Mouse (Mus musculus) forebrain, embryonic 15.5 days (tissue): ENCODE results near the gene Zic5. TPM values are rescaled to one million over a fixed set of nuclear protein-coding genes. Genes with fewer than 3 reads are reported as not detected.

Source experiments
- ATAC-seq: fragments of 200-750 bp; cut with Nextera tagmentation; replicated peaks from 2 replicates; pipeline ENCODE4 v1.8.0; 2017; ENCODE audit warnings: mild to moderate bottlenecking, moderate TSS enrichment, moderate library complexity
- H3K27ac ChIP-seq: fragments of 300-500 bp; sonication (generic); replicated peaks from 2 replicates; pipeline ENCODE4 v1.5.1; 2015; ENCODE audit warnings: mild to moderate bottlenecking, inconsistent platforms
- H3K27me3 ChIP-seq: fragments of 300-500 bp; sonication (generic); 2 replicates; pipeline ENCODE4 v1.6.1; 2015; ENCODE audit warnings: inconsistent platforms
- H3K36me3 ChIP-seq: fragments of 300-500 bp; sonication (generic); 2 replicates; pipeline ENCODE4 v1.6.1; 2015; ENCODE audit warnings: mild to moderate bottlenecking, inconsistent platforms
- H3K4me1 ChIP-seq: fragments of 300-500 bp; sonication (generic); 2 replicates; pipeline ENCODE4 v1.6.1; 2015; ENCODE audit warnings: inconsistent platforms
- H3K4me2 ChIP-seq: fragments of 300-500 bp; sonication (generic); replicated peaks from 2 replicates; pipeline ENCODE4 v1.6.1; 2015; ENCODE audit warnings: mild to moderate bottlenecking, inconsistent platforms
- H3K4me3 ChIP-seq: fragments of 300-500 bp; sonication (generic); 2 replicates; pipeline ENCODE4 v1.5.1; 2015; ENCODE audit warnings: mild to moderate bottlenecking, inconsistent platforms
- H3K9ac ChIP-seq: fragments of 300-500 bp; sonication (generic); replicated peaks from 2 replicates; pipeline ENCODE4 v1.6.1; 2015; ENCODE audit warnings: mild to moderate bottlenecking, inconsistent platforms
- H3K9me3 ChIP-seq: fragments of 300-500 bp; sonication (generic); 2 replicates; pipeline ENCODE4 v1.6.1; 2016; ENCODE audit warnings: inconsistent platforms
- WGBS: fragments of 180-500 bp; shearing (Covaris S2); methylation state at CpG from one replicate; pipeline ENCODE4 v1.1.7; 2015; ENCODE audit warnings: mixed read lengths; 5-methylcytosine and 5-hydroxymethylcytosine counted together
- polyA plus RNA-seq: library from polyadenylated mRNA; unstranded; fragments of >200 nt; fragmentation: Nextera tagmentation; extraction: Ambion mirVana; gene quantifications from 2 replicates; pipeline ENCODE4 v1.2.1, GENCODE M21; 2015

Zic5 gene
- polyA plus RNA-seq, 1 experiment from 2014 or later = 14.2 TPM

DNA sequence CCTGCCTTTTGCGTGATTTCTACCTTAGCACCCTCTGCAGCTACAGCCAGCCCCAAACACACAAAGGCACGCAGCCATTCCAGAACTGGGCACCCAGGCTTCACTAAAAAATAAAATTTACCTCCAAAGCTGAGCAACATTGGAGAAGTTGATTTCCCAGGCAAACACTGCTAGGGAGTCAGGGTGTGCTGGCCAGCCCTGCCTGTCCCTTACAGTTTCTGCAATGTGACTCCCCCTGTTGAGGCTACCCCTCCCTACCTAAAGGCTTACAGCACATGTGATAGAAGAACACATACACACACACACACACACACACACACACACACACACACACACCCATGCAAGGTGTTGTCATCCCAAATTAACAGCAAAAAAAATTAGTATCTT is 51.9 kb downstream of the Zic5 start:
- Histone ChIP-seq H3K9ac (no peak overlapping the region), H3K4me3 (no peak overlapping the region), H3K36me3 (no peaks in the 10 kb centered on the region), H3K9me3 (no peaks in the 10 kb centered on the region), H3K4me2 (no peak overlapping the region), H3K27ac (no peak overlapping the region), H3K27me3 (peaks cover 3% of the 10 kb centered on the region; the same call in 1 of the 2 replicates), H3K4me1 (peaks cover 7% of the 10 kb centered on the region; the same call in 1 of the 2 replicates)
- WGBS = 79% methylated on average over 2 of the region's 2 CpGs
- ATAC-seq = no peak

DNA sequence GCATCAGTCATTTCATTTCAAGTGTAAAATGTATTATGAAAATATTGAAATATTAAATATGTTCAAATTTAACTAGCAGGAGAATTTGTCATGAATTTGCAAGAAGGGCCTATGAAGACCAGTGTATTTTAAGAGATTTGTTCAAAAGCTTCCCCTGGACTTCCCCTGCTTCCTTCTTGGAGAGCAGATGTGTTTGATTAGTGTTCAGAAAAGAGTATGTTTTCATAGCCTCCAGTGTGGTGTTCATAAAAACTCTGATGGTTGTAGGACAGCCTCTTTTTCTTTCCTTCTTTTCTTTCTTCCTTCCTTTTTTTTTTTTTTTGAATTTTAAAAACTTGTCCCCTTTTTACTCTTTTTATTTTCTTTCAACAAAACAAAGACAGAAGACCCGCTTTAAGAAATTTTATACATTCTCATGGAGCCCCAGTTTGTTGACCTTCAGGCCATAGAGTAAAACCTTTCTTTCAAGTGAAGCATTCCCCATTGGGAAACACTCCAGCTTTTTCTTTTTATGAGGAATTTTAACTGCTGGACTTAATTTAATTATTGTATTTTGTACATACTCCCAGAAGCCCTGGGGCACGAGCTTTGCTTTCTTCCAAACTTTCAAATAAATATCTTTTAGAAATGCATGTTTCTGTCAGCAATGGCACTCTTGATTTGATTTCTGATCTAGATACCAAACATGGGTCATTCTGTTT is 52.5 kb downstream of the Zic5 start:
- Histone ChIP-seq H3K9ac (no peak overlapping the region), H3K27me3 (peaks cover 9% of the 10 kb centered on the region; the same call in 1 of the 2 replicates), H3K4me2 (no peak overlapping the region), H3K9me3 (no peaks in the 10 kb centered on the region), H3K36me3 (no peaks in the 10 kb centered on the region), H3K27ac (no peak overlapping the region), H3K4me3 (no peak overlapping the region), H3K4me1 (peaks cover 7% of the 10 kb centered on the region; the same call in 1 of the 2 replicates)
- no peak for ATAC-seq
- WGBS = 68% methylated on average over 2 of the region's 2 CpGs

Other genes with a start within 250 kb of the Zic5 start
- 0.74 and 0.75 TPM in 2 replicates for gene Gm5089, start 14.6 kb downstream of the Zic5 start, polyA plus RNA-seq
- 8.4 and 9.3 TPM in 2 replicates for gene Zic2, start 9.8 kb upstream of the Zic5 start, polyA plus RNA-seq
- 0.57 and 0.63 TPM in 2 replicates for gene Gm10837, start 24.9 kb upstream of the Zic5 start, polyA plus RNA-seq
- gene Pcca, start 68.6 kb upstream of the Zic5 start, polyA plus RNA-seq = 21.9 and 25.2 TPM in 2 replicates